Mouse (Mus musculus) gastrocnemius, adult 8-10 months (tissue): ENCODE measurements at regions not wholly inside any gene's neighbourhood (a gene's known extent, or its start where the extent isn't known, plus 50 kb on each side); places are given as distances from the start of the nearest gene placed in this dataset.
"Not testable (repeated sequence)": the region's sequence is repeated elsewhere in the genome, so short reads cannot be mapped to it uniquely, and the experiment has no call there.

Experiments used
- DNase-seq, 2 experiments: peaks; one replicate each; pipeline ENCODE4 v3.0.0; 2022; ENCODE audit warnings: low spot score in 2 of 2

DNA sequence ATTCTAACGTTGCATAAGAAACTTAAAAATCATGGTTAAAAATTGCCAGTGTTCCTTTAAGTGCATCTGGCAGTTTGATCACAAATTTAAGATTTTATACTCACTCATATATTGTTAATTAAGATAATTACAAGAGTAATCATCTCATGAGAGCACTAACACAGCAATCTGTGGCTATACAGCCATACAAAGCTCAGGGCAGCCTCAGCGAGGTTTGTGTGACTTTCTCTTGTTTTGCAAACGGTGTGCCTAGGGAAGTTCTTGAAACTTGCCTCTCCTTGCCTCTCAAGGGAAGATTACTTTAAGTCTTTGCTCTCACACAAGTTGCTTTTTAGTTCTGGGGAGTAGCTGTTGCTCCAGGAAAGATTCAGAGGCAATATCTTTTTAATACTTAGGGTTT, 58.1 kb upstream of the Slc1a4 start:
- no peak for DNase-seq

DNA sequence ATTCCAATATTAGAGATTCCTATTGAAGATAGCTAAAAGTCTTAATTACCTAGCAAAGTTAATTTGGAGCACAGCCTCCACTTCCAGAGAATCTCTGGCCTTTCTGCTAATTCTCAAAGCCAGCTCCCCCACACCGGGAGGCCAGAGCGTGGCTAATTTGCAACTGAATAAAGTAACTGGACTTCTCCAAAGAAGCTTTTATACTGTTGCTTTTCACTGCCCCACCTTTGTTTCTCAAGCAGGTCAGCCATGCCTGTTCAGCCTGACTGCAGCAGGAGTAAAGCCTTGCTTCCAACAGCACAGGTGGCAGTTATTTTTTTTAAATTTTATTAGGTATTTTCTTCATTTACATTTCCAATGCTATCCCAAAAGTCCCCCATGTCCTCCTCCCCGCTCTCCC, 60.8 kb upstream of the Slc1a4 start:
- DNase-seq = not testable (repeated sequence)

DNA sequence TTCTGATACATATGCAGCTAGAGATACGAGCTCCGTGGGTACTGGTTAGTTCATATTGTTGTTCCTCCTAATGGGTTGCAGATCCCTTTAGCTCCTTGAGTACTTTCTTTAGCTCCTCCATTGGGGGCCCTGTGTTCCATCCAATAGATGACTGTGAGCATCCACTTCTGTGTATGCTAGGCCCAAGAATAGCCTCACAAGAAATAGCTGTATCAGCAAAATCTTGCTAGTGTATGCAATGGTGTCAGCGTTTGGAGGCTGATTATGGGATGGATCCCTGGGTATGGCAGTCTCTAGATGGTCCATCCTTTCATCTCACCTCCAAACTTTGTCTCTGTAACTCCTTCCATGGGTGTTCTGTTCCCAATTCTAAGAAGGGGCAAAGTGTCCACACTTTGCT, 61.3 kb upstream of the Slc1a4 start:
- DNase-seq = not testable (repeated sequence)

DNA sequence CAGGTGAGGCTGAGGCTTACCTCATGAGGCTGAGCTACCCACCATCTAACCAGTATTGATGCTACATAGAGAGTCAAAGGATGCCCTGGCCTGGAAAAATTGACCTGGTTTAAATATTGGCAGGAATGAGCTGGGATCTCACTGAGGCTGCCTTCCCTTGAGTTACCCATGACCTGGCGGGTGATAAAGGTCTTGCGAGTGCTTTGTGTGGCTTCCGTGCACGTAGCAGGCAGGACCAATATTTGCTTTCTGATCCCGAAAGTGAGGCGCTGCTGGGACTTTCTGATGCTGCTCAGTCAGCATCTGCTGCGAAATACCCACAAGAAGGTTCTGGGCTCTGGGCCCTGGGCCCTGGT, 63.3 kb upstream of the Slc1a4 start:
- DNase-seq = no peak

DNA sequence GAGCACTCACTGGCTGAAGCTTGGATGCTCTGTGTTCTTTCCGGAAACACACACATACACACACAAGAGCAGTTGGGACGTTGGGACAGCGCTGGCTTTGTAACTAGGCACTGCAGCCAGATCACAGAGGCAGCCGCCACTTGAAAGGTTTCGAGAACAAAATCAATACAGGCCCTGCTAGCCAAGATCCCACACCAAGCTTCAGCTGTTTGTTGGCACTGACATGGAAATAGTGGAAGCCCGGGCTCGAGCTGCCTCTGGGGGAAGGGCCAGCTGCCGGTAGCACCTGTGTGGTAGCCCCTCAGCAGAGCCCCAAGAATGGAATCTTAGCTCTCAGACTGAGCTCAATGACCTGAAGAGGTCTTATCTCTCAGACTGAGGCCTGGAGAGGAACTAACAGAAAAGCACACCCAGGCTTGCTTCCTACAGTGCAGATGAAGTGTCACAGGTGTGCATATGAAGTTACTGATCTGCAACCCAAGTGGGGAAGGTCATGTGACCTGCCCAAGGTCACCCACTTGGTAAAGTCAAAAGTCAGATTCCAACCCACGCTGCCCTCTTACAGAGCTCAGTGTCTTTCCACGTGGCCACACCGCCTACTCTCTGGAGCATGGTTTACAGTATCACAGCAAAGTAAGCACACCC, 63.8 kb upstream of the Slc1a4 start:
- no peak for DNase-seq

DNA sequence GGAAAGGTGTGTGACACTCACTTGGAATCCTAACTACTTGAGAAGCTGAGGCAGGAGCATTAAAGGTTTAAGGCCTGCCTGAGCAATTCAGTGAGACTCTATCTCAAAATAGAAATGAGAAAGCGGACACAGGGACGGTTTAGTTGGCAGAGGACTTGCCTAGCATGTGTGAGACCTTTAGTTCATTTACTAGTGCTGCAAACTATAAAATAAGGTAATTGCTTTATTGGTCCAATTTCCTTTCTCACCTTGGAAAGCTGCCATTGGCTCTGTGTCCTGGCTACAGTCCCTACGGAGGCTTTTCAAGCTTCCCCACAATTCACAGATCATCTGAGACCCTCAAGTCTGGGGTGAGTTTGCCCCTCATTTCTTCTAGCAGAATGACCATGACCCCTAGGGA, 64.4 kb upstream of the Slc1a4 start:
- no peak for DNase-seq

DNA sequence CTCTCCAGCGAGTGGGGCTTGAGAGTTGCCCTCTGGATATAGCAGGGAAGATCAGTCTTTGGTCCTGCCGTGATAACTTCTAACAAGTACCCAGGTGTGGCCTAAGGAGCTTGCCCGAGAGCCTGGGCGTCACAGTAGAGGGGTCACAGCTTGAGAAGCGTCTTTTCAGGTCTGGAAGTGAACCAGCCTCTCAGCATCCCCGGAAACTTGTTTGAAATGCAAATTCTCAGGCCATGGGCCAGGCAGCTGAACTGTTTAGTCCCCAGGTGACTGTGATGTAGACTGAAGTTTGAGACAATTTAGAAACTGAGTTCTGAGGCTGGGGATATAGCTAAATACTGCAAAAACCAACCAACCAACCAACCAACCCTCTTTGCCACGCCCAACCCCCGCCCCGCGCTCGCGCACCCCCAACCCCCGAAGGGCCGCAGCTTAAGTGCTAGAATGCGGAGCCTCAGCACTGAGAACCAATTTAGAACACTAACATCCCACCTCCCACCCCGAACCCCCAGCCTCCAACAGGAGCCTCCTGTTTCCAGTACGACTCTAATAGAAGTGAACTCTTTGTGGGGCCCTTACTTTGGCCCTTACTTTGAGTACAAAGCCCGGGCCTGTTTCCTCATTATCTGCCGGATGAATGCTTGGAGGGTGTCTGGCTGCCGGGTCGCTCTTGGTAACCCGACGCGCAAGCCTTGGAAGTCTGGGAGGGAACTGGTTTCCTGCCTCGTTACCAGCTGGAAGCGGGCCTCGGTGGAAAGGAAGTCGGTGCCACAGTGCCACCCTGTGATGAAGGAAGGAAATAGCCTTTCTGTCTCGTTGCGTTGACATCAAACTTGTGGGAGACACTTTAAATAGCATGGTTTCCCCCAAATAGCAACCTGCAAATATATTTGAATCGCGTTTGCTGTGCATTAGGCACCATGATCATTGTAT, 68.1 kb upstream of the Slc1a4 start:
- DNase-seq = peak; percentile 42

DNA sequence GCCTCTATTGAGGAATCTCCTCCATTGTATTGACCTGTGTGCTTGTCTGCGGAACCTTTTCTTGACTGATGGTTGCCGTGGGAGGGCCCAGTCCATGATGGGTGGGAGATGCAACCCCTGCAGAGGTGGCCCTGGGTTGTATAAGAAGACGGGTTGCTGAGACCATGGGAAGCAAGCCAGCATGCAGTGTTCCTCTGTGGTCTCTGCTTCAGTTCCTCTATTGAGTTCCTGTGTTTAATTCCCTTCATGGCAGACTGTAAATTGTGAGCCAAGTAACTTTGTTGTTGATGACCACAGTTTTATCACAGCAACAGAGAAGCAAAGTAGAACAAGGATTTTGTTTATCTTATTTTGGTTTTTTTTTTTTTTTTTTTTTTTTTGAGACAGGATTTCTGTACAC, 70.9 kb upstream of the Slc1a4 start:
- no peak for DNase-seq

DNA sequence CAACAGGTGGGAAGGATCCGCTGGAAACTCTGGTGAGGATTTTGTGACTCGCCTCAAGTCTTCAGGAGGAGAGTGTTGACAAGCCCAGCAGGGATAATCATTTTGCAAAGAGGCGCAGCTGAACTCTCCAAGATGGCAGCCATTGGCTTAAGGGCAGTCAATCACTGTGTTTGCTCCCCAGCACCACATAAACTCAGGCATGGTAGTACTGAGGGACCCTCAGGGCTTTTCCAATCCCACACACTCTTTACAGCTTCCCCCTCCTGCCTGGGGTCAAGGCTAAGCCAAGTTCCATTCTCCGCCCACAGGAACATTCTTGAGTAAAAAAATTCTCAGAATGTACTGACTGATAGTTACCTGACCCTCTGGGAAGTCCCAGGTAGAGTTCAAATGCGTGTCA, 72.0 kb upstream of the Slc1a4 start:
- no peak for DNase-seq

DNA sequence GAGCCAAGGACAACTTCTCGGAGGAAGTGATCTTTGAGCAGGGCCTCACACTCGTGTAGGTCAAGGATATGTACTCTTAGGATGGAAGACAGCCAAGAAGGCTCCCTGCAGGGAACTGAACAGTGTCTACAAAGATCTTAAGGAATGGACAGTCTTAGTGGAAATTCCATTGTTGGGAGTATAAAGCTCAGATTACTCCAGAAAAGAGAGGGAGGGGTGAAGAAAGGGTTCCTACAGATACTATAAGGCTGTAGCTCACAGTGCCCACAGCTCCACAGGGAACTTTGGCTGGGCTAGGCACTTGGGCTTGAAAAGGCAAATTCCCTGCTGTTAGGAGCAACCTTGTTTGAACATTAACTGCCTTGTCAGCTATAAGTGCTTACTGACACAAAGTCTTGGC, 85.6 kb upstream of the Slc1a4 start:
- no peak for DNase-seq

DNA sequence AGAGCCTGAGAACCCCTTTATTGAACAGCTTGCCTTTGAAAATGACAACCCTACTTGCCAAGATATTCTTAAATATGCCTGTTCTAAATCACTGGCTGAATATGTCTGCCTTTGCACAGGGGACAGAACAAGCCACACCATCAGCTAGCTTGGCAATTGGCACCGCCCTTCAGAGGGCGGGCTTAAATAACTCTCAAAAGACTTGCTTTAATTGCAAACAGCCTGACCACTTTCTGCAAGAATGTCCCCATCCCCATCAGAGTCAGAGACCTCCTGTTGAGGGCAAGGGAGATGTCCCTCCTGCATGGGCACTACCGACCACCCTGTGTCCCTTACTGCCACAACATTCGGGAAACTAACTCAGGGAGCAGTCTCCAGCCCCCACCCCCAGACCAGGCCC, 88.4 kb upstream of the Slc1a4 start:
- DNase-seq = no peak

DNA sequence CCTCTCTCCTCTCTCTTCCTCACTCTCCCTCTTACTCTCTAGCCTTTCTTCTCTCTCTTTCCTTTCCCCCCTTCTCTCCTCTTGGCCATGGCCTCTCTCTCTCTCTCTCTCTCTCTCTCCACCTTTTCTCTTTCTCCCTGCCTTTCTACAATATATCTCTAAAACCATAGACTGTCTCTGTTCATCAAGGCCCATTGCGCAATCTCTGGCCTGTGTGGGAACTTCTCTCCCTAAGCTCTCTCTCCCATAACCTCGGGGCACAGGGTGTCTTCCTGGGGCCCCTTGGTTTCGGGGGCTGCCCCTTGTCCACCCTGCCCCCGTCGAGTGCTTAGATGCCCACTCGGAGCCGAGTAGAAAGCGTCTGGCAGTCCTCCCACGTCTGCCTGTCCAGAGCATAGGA, 103.5 kb upstream of the Slc1a4 start:
- DNase-seq = no peak

DNA sequence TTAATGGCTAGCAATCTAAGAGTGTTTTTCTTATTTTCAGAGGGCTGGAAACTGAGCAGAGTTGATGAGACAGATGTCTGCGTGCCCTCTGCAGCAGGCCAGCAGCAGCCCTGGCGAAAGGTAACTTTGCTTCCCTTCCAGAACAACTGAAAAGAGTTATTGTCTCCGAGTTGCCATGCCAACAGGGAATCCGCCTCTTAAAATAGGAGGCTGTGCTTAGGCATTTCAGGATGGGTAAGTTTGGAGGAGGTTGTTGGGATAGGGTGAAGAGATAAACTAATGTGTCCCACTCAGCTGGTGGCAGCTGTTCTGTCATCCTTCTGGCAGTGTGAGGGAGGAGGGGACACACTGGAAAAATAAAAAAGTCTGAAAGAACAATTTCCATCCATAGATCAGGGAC, 100.6 kb upstream of the Sertad2 start:
- no peak for DNase-seq

DNA sequence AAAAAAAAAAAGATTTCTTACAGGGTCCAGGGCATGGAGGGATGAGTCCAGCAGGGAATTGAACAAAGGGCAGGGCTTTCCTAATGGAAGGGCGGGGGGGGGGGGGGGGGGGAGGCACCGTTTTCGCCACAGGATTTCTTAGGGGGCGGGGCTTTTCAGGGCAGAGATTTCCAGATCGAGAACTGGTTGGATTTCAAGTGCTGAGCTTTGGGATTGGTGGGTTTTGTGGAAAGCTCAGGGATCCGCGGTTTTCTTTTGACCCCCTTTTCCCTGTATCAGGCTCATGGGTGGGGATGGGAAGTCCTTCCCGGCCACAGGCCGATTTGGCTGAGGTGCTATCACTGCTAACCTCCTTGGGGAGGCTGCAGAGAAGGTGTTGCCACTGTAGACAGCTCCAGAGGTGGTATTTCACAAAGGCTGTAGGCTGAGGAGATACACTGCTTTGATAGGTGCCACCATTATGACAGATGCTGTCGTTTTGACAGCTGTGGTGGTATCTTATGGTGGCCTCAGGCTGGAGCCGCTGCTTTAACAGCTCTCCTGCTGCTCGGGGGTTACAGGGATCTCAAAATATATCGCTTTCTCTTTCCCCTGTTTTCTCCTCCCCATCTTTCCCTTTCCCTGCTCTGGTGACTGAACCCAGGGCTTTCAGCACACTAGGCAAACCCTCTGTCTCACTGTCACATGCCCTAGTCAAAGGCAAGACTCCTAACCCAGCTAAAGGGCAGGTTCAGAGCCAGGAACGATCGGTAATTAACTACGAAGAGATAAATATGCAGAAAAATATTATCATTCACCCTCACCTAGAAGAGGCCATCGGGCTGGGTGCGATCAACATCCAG, 97.8 kb upstream of the Sertad2 start:
- DNase-seq = no peak

DNA sequence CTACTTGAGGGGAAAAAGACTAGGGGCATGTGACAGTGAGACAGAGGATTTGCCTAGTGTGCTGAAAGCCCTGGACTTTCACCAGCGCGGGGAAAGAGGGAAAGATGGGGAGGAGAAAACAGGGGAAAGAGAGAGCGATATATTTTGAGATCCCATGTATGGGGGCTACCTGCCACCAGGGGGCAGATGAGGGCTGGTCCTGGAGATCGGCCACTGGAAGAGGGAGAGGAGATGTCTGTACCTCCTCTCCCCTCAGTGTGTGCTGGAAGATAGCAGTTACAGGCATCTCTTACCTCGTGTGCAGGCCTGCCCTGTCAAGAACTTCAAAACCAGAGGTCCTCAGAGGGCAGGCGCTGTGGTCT, 97.2 kb upstream of the Sertad2 start:
- peak; percentile 23 to 33 for DNase-seq

DNA sequence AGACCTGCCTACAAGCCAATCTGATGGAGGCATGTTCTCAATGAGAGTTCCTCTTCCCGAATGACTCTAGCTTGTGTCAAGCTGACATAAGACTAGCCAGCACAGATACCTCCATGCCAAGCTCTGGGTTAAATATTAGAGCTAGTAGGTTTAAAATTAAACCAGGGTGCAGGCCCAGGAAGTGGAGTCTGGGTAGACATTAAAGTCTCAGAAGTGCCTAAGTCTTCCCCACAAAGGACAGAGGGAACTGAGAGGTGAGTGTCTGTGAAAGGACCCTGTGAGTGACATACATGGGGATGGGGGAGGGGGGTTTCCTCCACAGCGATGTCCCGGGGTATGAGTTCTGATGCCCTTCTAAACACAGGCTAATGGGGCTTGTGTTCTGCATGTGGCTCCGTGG, 90.2 kb upstream of the Sertad2 start:
- no peak for DNase-seq

DNA sequence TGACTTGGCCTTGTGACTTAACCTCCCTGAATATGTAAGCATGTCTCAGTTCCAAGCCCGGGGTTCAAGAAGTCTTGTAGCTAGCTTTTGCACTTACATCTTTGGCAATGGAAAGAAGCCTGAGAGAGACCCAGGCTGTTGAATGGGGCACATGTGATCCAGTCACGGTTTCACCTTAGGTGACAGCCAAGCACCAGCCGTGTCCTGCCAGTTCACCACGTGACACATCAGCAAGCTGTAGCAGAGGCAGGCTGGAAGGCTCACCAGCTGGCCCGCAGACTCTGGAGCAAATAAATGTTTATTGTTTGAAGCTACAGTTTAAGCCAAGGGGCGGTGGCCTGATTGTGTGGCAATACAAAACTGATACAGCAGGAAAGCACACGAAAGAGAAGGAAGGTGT, 89.3 kb upstream of the Sertad2 start:
- no peak for DNase-seq

DNA sequence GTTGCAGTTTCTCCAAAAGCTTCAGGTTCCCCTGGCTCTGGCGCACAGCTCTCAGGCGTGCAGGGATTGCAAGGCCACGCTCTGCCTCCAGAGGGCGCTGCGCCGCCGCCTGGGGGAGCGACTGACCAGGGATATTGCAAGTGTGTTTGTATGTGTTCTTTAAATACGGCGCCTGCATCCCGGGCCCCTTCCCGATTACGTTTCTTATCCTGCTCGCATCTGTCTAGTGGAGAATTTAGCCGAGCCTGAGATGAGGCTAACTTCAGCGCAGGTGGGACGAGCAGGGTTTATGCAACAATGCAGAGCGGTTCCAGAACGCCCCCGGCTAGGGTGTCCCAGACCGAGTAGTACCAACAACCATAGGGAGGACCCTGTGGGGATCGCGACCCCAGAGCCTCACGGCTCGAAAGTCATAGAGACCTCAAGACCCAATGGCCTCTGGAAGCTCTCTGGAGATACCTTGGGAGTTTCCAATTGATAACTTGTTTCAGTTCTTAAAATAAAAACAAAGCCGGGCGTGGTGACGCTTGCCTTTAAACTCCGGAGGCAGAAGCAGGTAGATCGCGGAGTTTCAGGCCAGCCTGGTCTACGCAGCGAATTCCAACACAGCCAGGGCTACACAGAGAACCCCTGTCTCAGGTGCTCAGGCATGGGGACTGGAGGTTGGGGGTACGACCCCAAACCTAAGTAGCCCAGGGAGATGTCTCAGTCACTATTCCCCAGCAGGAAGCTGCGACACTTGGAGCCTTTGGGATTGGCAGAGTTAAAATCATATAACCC, 87.8 kb upstream of the Sertad2 start:
- DNase-seq = peak; percentile 57 to 61

DNA sequence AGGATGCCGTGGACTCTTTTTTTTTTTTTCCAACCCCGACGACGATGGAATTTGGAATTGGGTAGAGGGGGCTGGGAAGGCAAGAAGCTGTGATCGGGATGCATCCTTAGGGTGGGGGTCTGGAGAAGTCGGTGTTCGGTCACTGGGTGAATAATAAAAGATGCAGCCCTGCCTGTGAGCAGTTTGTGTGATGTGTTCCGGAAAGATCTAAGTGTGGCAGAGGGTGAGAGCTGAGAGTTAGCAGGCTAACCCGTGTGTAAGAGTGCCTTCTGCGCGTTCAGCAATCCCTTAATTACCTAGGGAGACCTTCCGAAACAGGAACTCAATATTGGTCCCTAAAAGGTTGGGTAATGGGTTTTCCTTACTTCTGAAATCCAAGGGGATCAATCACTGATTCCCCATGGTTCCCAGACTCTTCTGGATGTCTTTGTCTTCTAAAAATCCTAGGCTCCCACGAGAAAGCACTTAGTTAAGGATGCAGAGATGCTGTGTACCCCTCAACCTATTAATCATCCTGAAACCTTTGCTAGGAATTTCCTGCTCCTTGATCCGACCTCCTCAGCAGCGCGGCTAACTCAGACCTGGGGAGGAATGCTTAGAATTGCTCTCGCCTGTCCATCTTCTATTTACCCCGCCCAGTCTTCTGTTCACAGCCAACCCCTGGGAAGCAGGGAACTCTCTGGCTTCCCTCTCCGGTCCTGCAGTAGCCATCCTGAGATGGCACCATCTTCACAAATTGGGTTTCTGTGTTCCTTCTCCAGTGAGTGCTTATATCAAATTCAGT, 87.0 kb upstream of the Sertad2 start:
- no peak for DNase-seq

DNA sequence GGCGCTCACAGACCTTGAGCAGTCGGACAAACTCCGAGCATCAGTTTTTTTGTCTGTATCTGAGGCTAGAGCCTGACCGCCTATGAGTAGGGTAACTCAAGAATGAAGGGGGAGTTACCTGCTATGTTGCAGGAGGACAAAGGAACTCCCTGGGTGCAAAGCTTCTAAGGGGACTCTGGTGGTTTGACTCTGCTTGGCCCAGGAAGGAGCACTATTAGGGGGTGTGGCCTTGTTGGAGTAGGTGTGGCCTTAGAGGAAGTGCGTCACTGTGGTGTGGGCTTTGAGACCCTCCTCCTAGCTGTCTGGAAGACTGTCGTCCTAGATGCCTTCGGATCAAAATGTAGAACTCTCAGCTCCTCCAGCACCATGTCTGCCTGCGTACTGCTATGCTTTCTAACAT, 83.9 kb upstream of the Sertad2 start:
- no peak for DNase-seq

DNA sequence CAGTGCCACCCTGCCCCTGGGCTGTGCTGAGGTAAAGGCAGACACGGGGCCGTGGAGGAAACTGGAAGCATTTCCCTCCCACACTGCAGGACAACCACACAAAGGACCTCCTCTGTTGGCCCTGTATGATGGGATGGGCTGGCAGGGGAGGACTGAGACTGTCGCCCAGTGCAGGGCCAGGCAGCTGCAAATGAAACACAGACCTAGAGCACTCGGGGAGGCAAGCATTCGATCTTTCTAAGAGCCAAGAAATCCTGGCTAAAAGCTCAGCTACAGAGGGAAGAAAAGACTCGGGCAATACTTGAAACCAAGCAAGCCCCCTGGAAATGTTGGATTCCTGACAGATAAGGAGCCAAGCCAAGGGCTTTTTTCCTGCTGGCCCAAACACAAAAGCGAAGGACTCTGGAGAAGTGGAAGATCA, 82.5 kb upstream of the Sertad2 start:
- peak in 1 of 2 experiments; percentile 25 for DNase-seq
